Mouse (Mus musculus) ES-Bruce4 (cell line): ENCODE data around the gene Srgap3.

ENCODE experiments used
- CTCF ChIP-seq: IDR thresholded peaks from one replicate; pipeline ENCODE4 v1.8.1; 2011; ENCODE audit warnings: low read depth, low read length
- POLR2A ChIP-seq: IDR thresholded peaks from one replicate; pipeline ENCODE4 v1.8.1; 2011; ENCODE audit warnings: low read length; ENCODE audit not compliant: insufficient read depth

DNA sequence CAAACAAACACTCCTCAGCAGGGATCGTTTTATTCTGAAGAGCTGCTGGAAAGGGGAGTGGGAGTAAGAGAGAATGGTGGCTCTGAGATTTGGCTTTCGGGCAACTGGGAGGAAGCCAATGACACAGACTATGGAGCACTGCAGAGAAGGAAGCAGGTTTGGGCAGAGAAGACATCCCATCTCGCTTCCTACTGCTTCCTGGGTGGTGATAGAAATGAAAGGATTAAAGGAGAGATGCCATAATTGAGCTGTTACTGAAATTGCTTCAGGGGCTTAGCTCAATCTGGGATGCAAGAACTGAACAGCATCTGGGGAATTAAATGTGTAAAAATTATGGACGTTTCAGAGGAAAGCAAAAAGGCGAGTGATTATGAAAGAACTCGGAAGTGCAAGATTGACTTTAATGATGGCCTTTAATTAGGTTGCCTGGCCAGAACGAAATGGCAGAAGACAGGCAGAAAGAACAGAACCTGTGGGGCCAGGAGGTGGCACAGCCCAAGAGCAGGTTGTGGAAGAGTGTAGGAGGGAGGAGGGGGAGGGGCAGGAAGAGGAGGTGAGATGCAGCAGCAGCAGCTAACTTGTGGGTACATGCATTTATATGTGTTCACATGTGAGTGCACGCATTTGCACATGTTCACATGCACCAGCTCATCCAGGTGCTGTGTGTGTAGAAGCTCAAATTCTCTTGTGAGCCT is 126.6 kb downstream of the Srgap3 start:
- TF ChIP-seq POLR2A (no peak), CTCF (no peak)
